Mouse (Mus musculus) small intestine, adult 2 months (tissue): ENCODE measurements around the gene Tle2. TPM values are rescaled to one million over a fixed set of nuclear protein-coding genes. Genes with fewer than 3 reads are reported as not detected.

ENCODE experiments used
- H3K27ac ChIP-seq: fragments of 200-500 bp; 2 replicates; pipeline ENCODE4 v1.5.1; 2012; ENCODE audit warnings: low read depth, low read length, control low read depth, inconsistent platforms; ENCODE audit not compliant: insufficient read depth
- H3K27me3 ChIP-seq: fragments of 200-500 bp; 2 replicates; pipeline ENCODE4 v1.6.1; 2012; ENCODE audit warnings: mild to moderate bottlenecking, moderate library complexity, low read length, inconsistent platforms; ENCODE audit not compliant: control insufficient read depth, insufficient read depth
- H3K36me3 ChIP-seq: fragments of 200-500 bp; 2 replicates; pipeline ENCODE4 v1.6.1; 2012; ENCODE audit warnings: mild to moderate bottlenecking, low read length, control low read depth, inconsistent platforms; ENCODE audit not compliant: control insufficient read depth, insufficient read depth
- H3K4me1 ChIP-seq: fragments of 200-500 bp; 2 replicates; pipeline ENCODE4 v1.6.1; 2012; ENCODE audit warnings: low read length, inconsistent platforms, mixed read lengths; ENCODE audit not compliant: control insufficient read depth, insufficient read depth, insufficient read length
- H3K4me3 ChIP-seq: fragments of 200-500 bp; 2 replicates; pipeline ENCODE4 v1.5.1; 2012; ENCODE audit warnings: low read depth, mild to moderate bottlenecking, control low read depth, inconsistent platforms, low read length, moderate library complexity
- CTCF ChIP-seq: fragments of 200-500 bp; IDR thresholded peaks from 2 replicates; pipeline ENCODE4 v1.5.1; 2012; ENCODE audit warnings: low read depth, mild to moderate bottlenecking, control low read depth, inconsistent platforms, low read length, moderate library complexity, mixed read lengths; ENCODE audit not compliant: insufficient replicate concordance, insufficient read length; ENCODE audit errors: extremely low read depth
- POLR2A ChIP-seq: fragments of 200-500 bp; IDR thresholded peaks from 2 replicates; pipeline ENCODE4 v1.6.1; 2012; ENCODE audit warnings: low read depth, mild to moderate bottlenecking, control low read depth, inconsistent platforms, low read length, moderate library complexity
- WGBS: fragments of 180-500 bp; shearing (Covaris S2); methylation state at CpG from one replicate; pipeline ENCODE4 v1.1.7; 2018; 5-methylcytosine and 5-hydroxymethylcytosine counted together
- polyA plus RNA-seq: library from polyadenylated mRNA; depleted of rRNA; stranded (reverse); fragments of >200 nt; gene quantifications from 2 replicates; pipeline ENCODE4 v1.2.3, GENCODE M21; 2012

The Tle2 gene
- polyA plus RNA-seq, 1 experiment = 17.8 TPM

- no peak for TF ChIP-seq POLR2A
- TF ChIP-seq CTCF = no peak
- peak overlapping the region; percentile 85 for H3K4me3 ChIP-seq
- no peak overlapping the region for H3K27ac ChIP-seq
- peaks cover 15% of the 10 kb centered on the region for H3K4me1 ChIP-seq
- no peaks in the 10 kb centered on the region for H3K27me3 ChIP-seq
- 83% methylated on average over 22 of the region's 22 CpGs for WGBS
- H3K36me3 ChIP-seq = peaks cover 8% of the 10 kb centered on the region; the same call in 1 of the 2 replicates
These were observed 52.0 kb downstream of the Tle2 start for GRCm38 (mm10) chr10:81626101-81626993.

DNA sequence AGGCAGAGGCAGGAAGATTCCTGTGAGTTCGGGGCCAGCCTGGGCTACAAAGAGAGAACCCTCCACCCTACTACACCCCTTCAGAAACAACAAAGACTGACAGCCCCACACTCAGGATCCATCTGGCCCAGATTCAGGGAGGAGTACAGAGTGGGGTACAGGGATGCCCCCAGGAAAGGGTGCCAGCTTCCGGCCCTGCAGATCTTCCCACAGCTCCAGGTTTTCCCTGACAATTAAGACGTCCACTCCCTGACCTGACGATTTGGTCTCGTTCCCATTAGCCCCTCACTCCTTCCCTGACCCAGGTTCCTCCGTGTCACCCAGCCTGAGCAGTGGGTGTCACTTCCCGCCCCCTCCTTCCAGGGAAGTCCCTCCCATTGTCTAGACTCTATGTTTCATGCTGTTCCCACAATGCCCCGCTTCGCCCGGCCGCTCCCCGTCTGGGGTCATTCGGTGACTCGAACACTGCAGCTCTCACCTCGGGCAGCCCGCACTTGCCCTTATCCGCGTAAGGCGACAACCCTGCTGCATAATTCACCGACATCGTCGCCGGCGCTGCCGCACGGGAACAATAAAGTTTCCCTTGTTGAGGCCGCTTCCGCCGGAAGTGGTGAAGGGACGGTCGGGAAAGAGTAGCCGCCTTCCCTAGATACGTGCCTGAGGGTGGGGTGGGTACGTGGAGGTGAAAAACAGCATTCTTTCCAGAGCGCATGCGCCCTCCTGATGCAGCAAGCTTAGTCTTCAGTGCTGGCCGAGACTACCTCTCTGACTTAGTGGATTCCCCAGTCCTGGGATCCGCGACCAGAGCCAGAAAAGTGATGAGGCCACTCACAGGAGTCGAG, 52.9 kb downstream of the Tle2 start, which contains the start of gene Sirt6:
Gene Sirt6 (minus strand): TSS at position 804 of the 842 bp plus-strand sequence.
- Histone ChIP-seq H3K4me3 (peak within 1 kb of the TSS; percentile 85), H3K27me3 (no peaks in the 10 kb centered on the region), H3K36me3 (peaks cover 5% of the 10 kb centered on the region; the same call in 1 of the 2 replicates), H3K4me1 (peaks cover 15% of the 10 kb centered on the region), H3K27ac (peak within 1 kb of the TSS; percentile 88)
- TF ChIP-seq CTCF (0 out of 2 replicates have a peak, but pooled peaks have one; percentile 7), POLR2A (peak; percentile 60; the same call in 1 of the 2 replicates)
- WGBS = 3% methylated on average over 40 of the region's 40 CpGs

DNA sequence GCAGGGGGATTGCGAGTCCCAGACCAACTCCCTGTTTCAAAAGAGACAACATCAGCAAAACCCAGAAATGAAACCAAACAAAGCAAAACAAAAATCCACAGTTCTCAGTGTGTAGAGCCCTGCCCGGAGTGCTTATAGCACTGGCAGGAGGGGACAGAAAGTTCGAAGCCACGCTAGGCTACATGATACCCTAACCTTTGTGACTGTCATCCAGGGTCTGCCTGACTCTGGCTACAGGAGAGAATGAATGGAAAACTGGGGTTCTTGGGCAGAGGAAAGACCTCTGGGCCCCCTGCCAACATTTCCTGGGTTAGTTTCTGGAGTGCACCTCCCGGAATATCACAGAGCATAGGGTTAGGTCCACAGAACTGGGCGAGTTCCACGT, 53.5 kb downstream of the Tle2 start:
- H3K27ac ChIP-seq = peak overlapping the region; percentile 88
- no peak for TF ChIP-seq CTCF
- TF ChIP-seq POLR2A = no peak
- no peaks in the 10 kb centered on the region for H3K27me3 ChIP-seq
- H3K4me3 ChIP-seq = peak overlapping the region; percentile 85
- 14% methylated on average over 7 of the region's 7 CpGs for WGBS
- H3K4me1 ChIP-seq = peaks cover 15% of the 10 kb centered on the region
- peaks cover 1% of the 10 kb centered on the region; the same call in 1 of the 2 replicates for H3K36me3 ChIP-seq

DNA sequence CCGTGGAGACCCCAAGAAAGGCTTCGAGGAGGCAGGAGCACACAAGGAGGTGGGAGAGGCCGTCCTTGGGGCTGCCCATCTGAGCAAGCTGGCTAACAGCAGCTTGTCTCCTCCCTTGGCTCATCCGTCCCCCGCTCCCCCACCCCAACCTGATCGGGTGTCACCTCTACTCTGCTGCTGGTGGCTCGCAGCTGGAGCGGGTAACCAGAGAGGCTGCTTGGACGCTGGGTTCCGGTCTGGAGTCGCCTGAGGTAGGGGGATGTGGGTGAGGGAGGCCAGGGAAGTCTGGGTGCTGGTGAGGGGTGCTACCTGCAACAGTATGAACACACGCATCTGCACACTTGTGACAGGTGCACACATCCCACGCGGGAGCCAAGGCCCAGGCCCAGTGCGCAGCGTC, 54.0 kb downstream of the Tle2 start, which contains the start of gene Ankrd24:
Gene Ankrd24 (plus strand): TSS at position 151 of the 400 bp plus-strand sequence.
- 88% methylated on average over 16 of the region's 16 CpGs for WGBS
- H3K4me3 ChIP-seq = peak within 1 kb of the TSS; percentile 85
- H3K27me3 ChIP-seq = no peaks in the 10 kb centered on the region
- no peak for TF ChIP-seq CTCF
- no peak for TF ChIP-seq POLR2A
- peaks cover 1% of the 10 kb centered on the region; the same call in 1 of the 2 replicates for H3K36me3 ChIP-seq
- peaks cover 15% of the 10 kb centered on the region for H3K4me1 ChIP-seq
- H3K27ac ChIP-seq = peak within 1 kb of the TSS; percentile 88

DNA sequence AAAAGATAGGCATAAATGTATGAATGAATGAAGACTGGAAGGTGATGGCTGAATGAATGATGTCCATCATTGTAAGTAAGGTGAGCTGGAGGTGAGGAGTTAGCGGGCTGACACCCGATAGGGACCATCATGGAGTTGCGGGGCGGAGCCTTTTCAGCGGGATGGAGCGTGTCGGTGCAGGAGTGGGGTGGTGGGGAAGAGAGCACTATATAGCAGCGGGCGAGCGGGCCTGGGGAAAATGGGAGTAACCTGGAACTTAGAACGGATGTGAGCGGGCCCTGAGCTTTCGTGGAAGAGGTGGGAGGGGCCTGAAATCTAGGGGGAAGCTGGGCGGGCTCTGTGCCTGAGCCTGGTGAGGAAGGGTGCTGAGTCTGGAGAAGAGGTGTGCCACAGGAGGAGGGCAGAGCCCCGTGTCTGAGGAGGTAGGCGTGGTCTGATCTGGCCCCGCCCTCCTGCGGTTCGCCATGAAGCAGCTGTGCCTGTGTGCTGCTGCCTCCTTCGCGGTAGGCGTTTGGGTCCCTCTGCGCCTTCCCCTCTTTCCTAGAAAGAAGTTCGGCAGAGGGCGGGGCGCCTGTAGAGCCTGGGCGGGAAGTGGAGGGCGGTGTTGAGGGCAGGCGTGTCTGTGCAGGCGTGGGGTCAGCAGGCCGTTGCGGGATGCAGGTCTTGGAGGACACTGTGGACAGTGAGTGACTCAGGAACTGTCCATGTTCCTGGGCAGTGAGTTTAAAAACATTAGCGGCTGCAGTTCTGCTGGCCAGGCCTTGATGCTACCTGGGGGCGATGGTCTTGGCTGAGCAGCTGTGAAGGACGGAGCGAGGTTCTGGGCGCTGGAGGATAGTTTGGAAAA, 59.1 kb downstream of the Tle2 start:
- Histone ChIP-seq H3K27ac (no peak overlapping the region), H3K27me3 (no peaks in the 10 kb centered on the region), H3K36me3 (no peaks in the 10 kb centered on the region), H3K4me3 (peak overlapping the region; percentile 57), H3K4me1 (peaks cover 5% of the 10 kb centered on the region)
- 5% methylated on average over 37 of the region's 37 CpGs for WGBS
- TF ChIP-seq POLR2A (no peak), CTCF (no peak)

GRCm38 (mm10) chr10:81636338-81636737, 62.0 kb downstream of the Tle2 start:
- TF ChIP-seq CTCF = no peak
- TF ChIP-seq POLR2A = no peak
- no peaks in the 10 kb centered on the region for H3K27me3 ChIP-seq
- H3K4me3 ChIP-seq = no peak overlapping the region
- H3K27ac ChIP-seq = no peak overlapping the region
- peaks cover 3% of the 10 kb centered on the region for H3K4me1 ChIP-seq
- WGBS = 20% methylated on average over 8 of the region's 8 CpGs
- H3K36me3 ChIP-seq = no peaks in the 10 kb centered on the region
